Mouse (Mus musculus): ENCODE data around the gene Homer2. TPM values are rescaled to one million over a fixed set of nuclear protein-coding genes. Genes with fewer than 3 reads are reported as not detected.

The Homer2 gene
- total RNA-seq, 2 experiments from 2014 or later = 58.8 to 59.7 TPM

- intact Hi-C loops (cut with DNase I) = no loop called here
- no peak for DNase-seq
These were observed 50.7 kb downstream of the Homer2 start for GRCm38 (mm10) chr7:81656635-81657034.

GRCm38 (mm10) chr7:81654946-81655718 lies 52.2 kb downstream of the Homer2 start:
- DNase-seq = peak; percentile 68 to 70
- intact Hi-C loops (cut with DNase I) = no loop called here

DNA sequence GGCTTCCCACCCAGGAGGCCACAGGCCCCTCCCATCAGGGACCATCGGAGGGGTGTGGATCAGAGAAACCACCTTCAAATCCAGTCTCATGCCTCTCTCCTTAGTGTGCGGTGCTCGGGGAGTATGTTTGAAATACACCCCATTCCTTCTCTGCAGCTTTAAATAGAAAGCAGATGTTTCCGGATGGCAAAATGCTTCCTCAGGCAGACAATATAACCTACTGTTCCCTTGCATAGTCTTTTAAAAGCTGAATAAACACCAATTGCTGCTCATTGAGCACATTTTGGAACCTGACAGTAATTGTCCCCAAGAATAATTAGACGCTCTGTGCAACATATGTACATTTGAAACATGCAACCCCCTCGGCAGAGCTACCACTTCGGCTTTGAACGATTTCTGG lies 53.3 kb downstream of the Homer2 start:
- intact Hi-C loops (cut with DNase I) = no loop called here
- DNase-seq = peak in 1 of 2 experiments; percentile 13

DNA sequence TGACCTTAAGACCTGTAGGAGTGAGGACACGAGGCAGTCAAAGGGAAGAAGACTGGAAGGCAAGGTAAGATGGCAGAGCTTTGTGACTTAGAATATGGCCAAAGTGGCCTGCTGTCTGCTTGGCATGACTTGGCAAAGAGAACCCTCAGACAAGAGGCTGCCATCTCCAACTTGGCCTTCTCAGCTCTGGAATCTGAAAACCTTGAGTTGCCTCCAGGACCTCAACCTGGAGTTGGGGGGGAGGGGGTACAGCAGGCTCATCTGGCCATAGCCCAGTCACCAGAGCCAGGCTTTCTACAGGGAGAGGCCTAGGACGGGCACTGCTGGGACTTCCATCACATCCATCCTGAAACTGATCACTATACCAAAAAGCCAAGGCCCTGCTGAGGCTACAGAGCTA lies 55.0 kb downstream of the Homer2 start:
- intact Hi-C loops (cut with DNase I) = no loop called here
- DNase-seq = no peak

DNA sequence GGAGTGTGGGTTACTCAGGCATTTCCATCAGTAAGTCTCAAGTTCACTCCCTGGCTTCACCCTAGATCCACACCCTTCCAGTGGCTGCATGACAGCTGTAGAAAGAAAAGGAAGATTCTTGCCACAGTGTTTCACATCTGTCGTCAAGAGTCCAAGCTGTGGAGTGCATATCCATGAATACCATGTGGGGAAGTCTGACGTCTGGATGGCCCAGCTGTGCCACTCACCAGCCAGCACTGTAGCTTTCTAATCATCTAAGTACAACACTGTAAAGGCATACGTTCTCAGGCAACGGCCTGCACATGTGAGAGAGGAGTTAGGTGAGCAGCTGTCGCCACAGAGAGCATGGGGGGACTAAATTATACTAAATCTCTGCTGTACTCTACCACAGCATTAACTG lies 56.0 kb downstream of the Homer2 start:
- intact Hi-C loops (cut with DNase I) = no loop called here
- DNase-seq = no peak

- intact Hi-C loops (cut with DNase I) = no loop called here
- no peak for DNase-seq
These were observed 58.1 kb downstream of the Homer2 start for GRCm38 (mm10) chr7:81649270-81649669.

- intact Hi-C loops (cut with DNase I) = no loop called here
These were observed 59.4 kb downstream of the Homer2 start for GRCm38 (mm10) chr7:81647959-81648358.

DNA sequence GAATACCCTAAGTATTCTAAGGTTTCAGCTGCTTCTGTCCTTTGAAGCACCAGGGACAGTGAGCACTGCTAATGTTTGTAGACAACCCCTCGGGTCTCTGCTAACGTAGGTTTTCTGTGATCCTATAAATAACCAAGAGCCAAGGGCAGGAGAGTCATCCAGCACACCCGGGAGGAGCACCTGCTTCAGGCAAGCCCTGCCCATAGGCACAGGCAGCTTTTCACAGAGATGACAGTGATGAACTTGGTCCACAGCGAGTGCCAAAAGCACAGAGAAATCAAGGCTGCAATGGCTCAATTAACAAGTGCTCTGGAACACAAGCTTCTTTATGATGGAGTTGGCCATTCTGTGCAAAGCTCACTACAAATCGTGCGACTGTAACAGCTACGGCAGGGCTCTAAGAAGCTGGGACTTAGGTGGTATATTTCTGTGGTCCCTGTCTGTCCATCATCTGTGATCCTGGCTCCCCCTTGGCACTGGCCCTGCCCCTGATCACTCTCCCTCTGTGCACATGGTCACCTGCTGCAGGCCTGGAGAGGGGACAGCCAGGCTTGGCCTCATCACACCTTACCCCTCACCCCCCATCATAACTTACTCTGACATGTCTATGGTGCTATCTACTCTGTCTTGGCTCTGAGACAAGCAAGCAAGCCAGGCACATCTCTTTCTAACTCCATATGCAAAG lies 62.6 kb downstream of the Homer2 start:
- peak; percentile 18 to 32 for DNase-seq
- intact Hi-C loops (cut with DNase I) = no loop called here

More at GRCm38 (mm10) chr7:81647959-81648358, 59.4 kb downstream of the Homer2 start:
- no peak for DNase-seq

- intact Hi-C loops (cut with DNase I) = no loop called here
- peak; percentile 43 to 58 for DNase-seq
These were observed 66.2 kb downstream of the Homer2 start for GRCm38 (mm10) chr7:81641101-81641500.

DNA sequence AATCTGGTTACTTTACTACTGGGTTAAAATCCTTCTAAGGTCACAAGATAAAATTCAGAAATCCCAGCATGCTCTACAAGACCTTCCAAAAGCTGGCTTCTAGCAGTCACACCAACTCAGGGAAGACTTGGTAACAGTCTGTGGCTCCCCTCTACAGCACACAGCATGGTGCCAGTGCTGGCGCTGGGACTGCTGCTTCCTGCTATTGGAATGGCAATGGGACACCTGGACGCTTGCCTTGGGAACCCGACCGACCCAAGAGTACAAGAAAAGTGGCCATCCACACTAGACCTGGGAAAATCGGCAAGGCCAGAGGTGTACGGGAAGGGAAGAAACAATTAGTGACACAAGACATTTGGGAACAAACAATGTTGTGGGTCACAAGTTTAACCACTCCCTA lies 74.7 kb downstream of the Homer2 start:
- DNase-seq = no peak
- intact Hi-C loops (cut with DNase I) = loop anchor here (5.0 kb wide), 1 partner anchor 105 kb away; no protein-coding TSS in a partner anchor

DNA sequence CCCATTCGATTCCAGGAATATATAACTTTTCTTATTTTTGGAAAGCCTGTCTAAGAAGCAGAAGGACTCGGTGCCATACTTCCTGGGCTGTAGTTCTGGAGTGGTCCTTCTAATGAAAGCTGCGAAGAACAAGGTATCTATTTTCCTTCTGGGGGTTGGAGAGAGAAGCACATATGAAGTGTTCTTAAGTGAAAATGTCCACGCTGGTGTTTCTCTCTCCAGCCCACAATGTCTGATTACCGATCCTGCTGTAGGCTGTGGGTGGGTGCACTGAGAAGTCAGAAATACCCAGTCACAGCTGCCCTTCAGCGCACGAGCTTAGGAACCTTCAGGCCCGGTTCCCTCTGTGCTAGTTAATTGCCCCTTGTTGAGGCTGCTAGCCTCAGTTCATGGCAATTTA lies 76.1 kb downstream of the Homer2 start:
- intact Hi-C loops (cut with DNase I) = loop anchor here (5.0 kb wide), 1 partner anchor 106 kb away; no protein-coding TSS in a partner anchor
- no peak for DNase-seq

DNA sequence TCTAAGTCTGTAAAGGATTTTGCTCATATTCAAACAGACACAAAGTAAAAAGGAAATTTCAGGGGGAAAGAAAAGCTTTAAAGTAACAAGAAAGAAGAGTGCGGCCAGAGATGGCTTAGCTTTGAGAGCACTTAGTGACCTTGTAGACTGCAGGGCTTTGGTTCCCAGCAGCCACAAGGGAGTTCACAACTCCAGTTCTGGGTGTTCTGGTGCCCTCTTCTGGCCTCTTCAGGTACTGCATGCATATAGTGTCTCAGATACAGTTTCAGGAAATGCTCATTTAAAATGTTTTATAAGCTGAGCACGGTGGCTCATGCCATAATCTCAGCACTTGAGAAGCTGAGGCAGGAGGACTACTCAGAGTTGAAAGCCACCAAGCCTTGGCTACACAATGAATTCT lies 80.9 kb downstream of the Homer2 start:
- intact Hi-C loops (cut with DNase I) = no loop called here
- DNase-seq = no peak

- intact Hi-C loops (cut with DNase I) = no loop called here
- DNase-seq = no peak
These were observed 83.6 kb downstream of the Homer2 start for GRCm38 (mm10) chr7:81623767-81624166.

DNA sequence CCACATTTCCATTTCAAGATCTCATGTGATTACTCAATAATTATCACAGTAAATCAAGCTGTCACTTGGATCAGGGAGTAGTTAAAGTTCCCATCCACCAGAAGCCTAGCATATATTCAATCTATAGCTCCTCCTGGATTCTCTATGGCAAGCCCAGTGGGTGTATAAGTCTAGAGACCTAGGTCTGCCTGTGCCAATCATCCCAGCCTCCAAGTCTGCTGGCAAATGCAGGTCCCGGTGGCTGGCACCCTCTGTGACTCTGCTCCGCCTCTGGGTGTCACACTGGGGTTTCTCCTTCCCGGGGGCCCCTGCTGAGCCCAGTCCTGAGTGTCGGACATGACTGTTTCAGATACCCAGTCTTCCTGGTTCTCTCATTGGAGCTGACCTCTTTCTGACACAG lies 84.5 kb downstream of the Homer2 start:
- DNase-seq = peak; percentile 18 to 21
- intact Hi-C loops (cut with DNase I) = no loop called here

GRCm38 (mm10) chr7:81615031-81615430 lies 92.3 kb downstream of the Homer2 start:
- intact Hi-C loops (cut with DNase I) = no loop called here
- no peak for DNase-seq

- no peak for DNase-seq
- intact Hi-C loops (cut with DNase I) = no loop called here
These were observed 94.3 kb downstream of the Homer2 start for GRCm38 (mm10) chr7:81612856-81613635.

DNA sequence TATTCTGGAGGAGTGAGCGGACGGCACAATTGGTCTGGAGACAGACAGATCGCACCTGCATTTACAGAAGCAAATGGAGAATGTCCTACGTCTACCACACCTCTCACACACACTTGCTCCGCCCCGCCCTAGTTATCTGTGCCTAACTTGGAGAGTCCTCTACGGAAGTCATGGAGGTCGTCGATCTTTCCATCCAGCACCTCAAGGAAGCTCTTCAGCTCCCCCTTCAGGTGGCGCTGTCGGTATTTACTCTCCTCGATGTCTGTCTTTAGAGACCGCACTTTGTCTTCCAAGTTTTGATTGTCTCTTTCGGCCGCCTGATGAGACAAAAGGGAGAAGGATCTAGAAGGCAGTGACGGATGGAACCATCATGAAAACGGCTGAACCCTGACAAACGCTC lies 97.2 kb downstream of the Homer2 start:
- intact Hi-C loops (cut with DNase I) = no loop called here
- DNase-seq = peak; percentile 30 to 35

DNA sequence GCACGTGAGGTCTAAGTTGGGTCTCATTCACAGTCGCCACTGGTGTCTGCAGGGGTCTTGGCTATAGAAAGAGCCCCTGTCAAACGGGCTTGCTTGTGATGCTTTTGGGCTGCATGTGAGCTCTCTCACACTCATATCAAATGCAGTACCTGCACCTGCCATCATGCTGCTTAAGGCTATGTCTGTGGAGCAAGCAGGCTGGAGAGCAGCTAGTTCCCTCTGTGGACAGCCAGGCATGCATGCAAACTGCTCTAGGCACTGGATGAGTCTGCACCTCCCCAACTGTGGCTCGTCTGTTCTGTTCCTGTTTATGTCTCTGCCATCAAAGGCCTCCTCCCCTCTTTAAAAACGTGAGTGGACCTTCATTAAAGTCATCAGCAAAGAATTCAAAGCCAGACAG lies 100.9 kb downstream of the Homer2 start:
- intact Hi-C loops (cut with DNase I) = loop anchor here (5.0 kb wide), 1 partner anchor 136 kb away; no protein-coding TSS in a partner anchor
- DNase-seq = no peak

GRCm38 (mm10) chr7:81605489-81605888 lies 101.8 kb downstream of the Homer2 start:
- intact Hi-C loops (cut with DNase I) = loop anchor here (5.0 kb wide), 1 partner anchor 137 kb away; no protein-coding TSS in a partner anchor
- no peak for DNase-seq

GRCm38 (mm10) chr7:81604991-81605390 lies 102.3 kb downstream of the Homer2 start:
- intact Hi-C loops (cut with DNase I) = loop anchor here (5.0 kb wide), 1 partner anchor 137 kb away; no protein-coding TSS in a partner anchor
- no peak for DNase-seq

All from heart, postnatal 10 days (tissue).